Mouse (Mus musculus): ENCODE data around the gene Camk2n1. TPM values are rescaled to one million over a fixed set of nuclear protein-coding genes. Genes with fewer than 3 reads are reported as not detected.
A peak's percentile ranks its signal among the peaks of the same experiment; 100 is the strongest.

The Camk2n1 gene
- polyA plus RNA-seq, 1 experiment from 2014 or later: 17.2 TPM

DNA sequence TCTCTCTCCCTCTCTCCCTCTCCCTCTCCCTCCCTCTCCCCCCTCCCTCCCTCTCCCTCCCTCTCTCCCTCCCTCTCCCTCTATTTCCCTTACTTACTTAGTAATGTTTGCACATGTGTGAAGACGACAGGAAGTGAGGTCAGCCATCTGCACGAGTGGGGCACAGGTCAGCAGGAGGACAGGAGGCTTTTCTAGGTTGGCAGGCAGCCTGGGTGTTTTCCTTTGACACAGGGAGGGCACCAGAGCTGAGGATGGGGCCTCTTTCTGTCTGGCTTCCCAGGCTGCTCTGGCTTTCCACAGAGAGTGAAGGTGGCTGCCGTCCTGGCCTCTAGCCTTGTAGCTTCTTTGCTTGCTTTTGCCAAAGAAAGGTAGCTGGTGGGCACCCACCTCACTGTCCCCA lies 14.1 kb upstream of the Camk2n1 start:
- ATAC-seq (ENCODE audit: low FRiP score) (no peak), DNase-seq (ENCODE audit: low spot score) (no peak)
- H3K4me2 ChIP-seq (replicated peaks): no peak overlapping the region
- no peak overlapping the region for H3K4me3 ChIP-seq (replicated peaks; ENCODE audit: low read length)
- no peaks in the 10 kb centered on the region for H3K27me3 ChIP-seq (ENCODE audit: control insufficient read depth, insufficient read depth, low read length)
- H3K4me1 ChIP-seq (replicated peaks; ENCODE audit: control insufficient read depth, insufficient read depth, low read length): peaks cover 7% of the 10 kb centered on the region
- no peaks in the 10 kb centered on the region for H3K9me3 ChIP-seq (ENCODE audit: control insufficient read depth, low read length)
- WGBS: 81% methylated on average over 3 of the region's 3 CpGs
- no peak overlapping the region for H3K9ac ChIP-seq
- peaks cover 74% of the 10 kb centered on the region for H3K36me3 ChIP-seq (replicated peaks; ENCODE audit: control insufficient read depth, insufficient read depth)
- H3K27ac ChIP-seq: no peak overlapping the region

DNA sequence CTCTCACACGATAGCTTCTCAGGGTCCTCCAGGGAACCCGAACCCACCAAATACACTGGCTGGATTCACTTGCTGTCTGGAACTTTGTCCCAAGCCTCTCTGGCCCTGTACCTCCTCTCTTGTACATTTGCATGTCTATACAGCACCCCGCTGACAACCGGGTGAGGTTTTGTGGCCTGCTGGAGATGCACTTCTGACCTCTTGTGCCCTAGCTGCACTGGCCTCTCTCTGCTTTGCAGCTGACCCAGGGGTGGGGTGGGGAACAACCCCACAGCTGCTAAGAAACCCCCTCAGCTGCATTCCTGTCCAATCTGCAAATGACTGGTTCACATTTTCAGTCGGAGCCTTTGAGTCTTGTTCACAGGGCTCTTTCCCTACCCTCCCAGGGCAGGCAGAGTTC lies 9.2 kb upstream of the Camk2n1 start:
- peaks cover 36% of the 10 kb centered on the region for H3K36me3 ChIP-seq (replicated peaks; ENCODE audit: control insufficient read depth, insufficient read depth)
- H3K9me3 ChIP-seq (ENCODE audit: control insufficient read depth, low read length): no peaks in the 10 kb centered on the region
- peaks cover 21% of the 10 kb centered on the region for H3K4me1 ChIP-seq (replicated peaks; ENCODE audit: control insufficient read depth, insufficient read depth, low read length)
- 5% methylated on average over 5 of the region's 5 CpGs for WGBS
- no peak overlapping the region for H3K27ac ChIP-seq
- no peak overlapping the region for H3K4me3 ChIP-seq (replicated peaks; ENCODE audit: low read length)
- H3K9ac ChIP-seq: no peak overlapping the region
- H3K27me3 ChIP-seq (ENCODE audit: control insufficient read depth, insufficient read depth, low read length): no peaks in the 10 kb centered on the region
- H3K4me2 ChIP-seq (replicated peaks): no peak overlapping the region
- DNase-seq (ENCODE audit: low spot score) (no peak), ATAC-seq (ENCODE audit: low FRiP score) (no peak)

DNA sequence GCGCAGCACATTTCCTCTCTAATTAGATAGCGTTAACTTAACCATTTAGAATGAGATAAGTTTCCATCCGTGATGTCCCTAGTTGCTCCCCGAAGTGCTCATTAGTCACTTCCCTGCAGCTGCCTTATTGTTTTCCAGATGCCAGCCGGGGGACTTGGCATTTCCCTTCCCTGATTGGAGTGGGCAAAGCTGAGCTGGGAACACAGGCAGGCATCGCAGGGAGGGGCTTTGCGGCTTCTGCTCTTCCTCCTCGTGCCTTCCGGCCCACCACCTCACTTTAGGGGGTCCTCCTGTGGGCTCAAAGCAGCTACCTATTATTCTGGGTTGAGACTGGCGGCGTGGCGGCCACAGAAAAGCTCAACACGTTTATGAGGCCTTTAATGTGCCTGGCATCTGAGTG lies 7.1 kb upstream of the Camk2n1 start:
- Histone ChIP-seq H3K36me3 (replicated peaks; ENCODE audit: control insufficient read depth, insufficient read depth) (peaks cover 16% of the 10 kb centered on the region; the same call in 1 of the 2 replicates), H3K9me3 (ENCODE audit: control insufficient read depth, low read length) (no peaks in the 10 kb centered on the region), H3K27ac (peak overlapping the region; percentile 84), H3K4me1 (replicated peaks; ENCODE audit: control insufficient read depth, insufficient read depth, low read length) (peaks cover 21% of the 10 kb centered on the region), H3K4me3 (replicated peaks; ENCODE audit: low read length) (no peak overlapping the region), H3K27me3 (ENCODE audit: control insufficient read depth, insufficient read depth, low read length) (no peaks in the 10 kb centered on the region), H3K4me2 (replicated peaks) (peak overlapping the region; percentile 28; the same call in 1 of the 2 replicates), H3K9ac (peak overlapping the region; percentile 49)
- peak; percentile 62 for ATAC-seq (ENCODE audit: low FRiP score)
- WGBS: 15% methylated on average over 13 of the region's 13 CpGs
- DNase-seq (ENCODE audit: low spot score): peak; percentile 47

DNA sequence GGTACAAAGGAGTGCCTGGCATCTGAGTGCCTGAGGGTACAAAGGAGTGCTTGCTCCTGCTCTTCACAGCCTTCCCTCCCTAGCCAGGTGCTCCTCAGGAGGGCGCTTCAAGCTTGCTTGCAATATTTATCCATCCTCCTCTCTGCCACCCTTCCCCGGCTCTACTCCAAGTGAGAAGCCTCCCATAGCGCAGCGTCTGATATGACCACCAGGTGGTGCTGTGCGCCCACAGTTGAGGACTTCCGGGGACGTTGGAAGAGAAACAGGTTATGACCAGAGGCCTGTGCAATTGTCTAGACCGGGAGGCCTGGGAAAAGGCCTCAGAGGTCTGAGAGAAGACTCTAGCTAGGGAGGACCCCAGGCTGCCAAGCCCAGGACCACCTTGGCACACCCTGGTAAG lies 6.7 kb upstream of the Camk2n1 start:
- under 1% methylated on average over 8 of the region's 8 CpGs for WGBS
- peak overlapping the region; percentile 84 for H3K27ac ChIP-seq
- no peak overlapping the region for H3K4me3 ChIP-seq (replicated peaks; ENCODE audit: low read length)
- peaks cover 12% of the 10 kb centered on the region; the same call in 1 of the 2 replicates for H3K36me3 ChIP-seq (replicated peaks; ENCODE audit: control insufficient read depth, insufficient read depth)
- peaks cover 21% of the 10 kb centered on the region for H3K4me1 ChIP-seq (replicated peaks; ENCODE audit: control insufficient read depth, insufficient read depth, low read length)
- H3K4me2 ChIP-seq (replicated peaks): peak overlapping the region; percentile 28; the same call in 1 of the 2 replicates
- H3K9me3 ChIP-seq (ENCODE audit: control insufficient read depth, low read length): no peaks in the 10 kb centered on the region
- DNase-seq (ENCODE audit: low spot score): peak; percentile 98
- ATAC-seq (ENCODE audit: low FRiP score): peak; percentile 88
- H3K9ac ChIP-seq: peak overlapping the region; percentile 49
- H3K27me3 ChIP-seq (ENCODE audit: control insufficient read depth, insufficient read depth, low read length): no peaks in the 10 kb centered on the region

DNA sequence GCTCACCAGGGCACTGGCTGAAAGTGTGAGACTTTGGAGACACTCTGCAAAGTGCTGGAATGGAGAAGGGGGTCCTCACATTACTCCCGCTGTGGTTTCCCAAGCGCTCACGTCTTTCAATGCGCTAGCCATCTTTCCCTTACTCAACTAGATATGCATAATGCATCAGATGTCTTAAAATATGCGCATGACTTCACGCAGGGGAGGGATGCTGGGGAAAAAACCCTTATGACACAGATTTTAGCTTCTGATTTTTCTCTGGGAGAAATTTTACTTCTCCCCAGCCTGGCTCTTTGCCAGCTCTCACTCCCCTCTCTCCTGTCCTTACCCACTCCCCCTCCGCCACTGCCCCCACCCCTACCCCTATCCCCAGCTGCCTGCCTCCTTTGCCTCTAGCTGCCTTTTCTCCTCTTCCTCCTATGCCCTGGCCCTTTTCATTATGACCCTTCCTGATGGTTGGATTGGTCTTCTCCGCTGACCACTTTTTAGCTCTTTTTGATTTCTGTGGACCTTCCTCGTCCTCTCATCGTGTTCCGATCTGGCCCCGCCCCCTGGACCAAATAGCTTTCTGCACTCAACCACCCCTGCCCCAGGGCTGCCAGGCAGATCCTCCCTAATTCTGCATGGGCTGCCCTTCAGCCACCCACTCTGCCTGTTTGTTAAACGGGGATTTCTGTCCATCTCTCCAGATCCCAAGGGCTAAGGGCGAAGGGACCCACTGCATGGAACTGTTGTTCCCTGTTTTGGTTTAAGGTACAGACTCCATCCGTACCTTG lies 6.1 kb upstream of the Camk2n1 start:
- H3K4me1 ChIP-seq (replicated peaks; ENCODE audit: control insufficient read depth, insufficient read depth, low read length): peaks cover 21% of the 10 kb centered on the region
- H3K27me3 ChIP-seq (ENCODE audit: control insufficient read depth, insufficient read depth, low read length): no peaks in the 10 kb centered on the region
- peak overlapping the region; percentile 49; the same call in 1 of the 2 replicates for H3K27ac ChIP-seq
- H3K9ac ChIP-seq: 0 out of 2 replicates have a peak overlapping the region, but pooled peaks have one; percentile 17
- DNase-seq (ENCODE audit: low spot score) (peak; percentile 34), ATAC-seq (ENCODE audit: low FRiP score) (peak; percentile 25; the same call in 1 of the 2 replicates)
- 0 out of 2 replicates have a peak, but pooled peaks cover 6% of the 10 kb centered on the region for H3K36me3 ChIP-seq (replicated peaks; ENCODE audit: control insufficient read depth, insufficient read depth)
- no peak overlapping the region for H3K4me2 ChIP-seq (replicated peaks)
- 26% methylated on average over 15 of the region's 15 CpGs for WGBS
- H3K4me3 ChIP-seq (replicated peaks; ENCODE audit: low read length): no peak overlapping the region
- H3K9me3 ChIP-seq (ENCODE audit: control insufficient read depth, low read length): no peaks in the 10 kb centered on the region

DNA sequence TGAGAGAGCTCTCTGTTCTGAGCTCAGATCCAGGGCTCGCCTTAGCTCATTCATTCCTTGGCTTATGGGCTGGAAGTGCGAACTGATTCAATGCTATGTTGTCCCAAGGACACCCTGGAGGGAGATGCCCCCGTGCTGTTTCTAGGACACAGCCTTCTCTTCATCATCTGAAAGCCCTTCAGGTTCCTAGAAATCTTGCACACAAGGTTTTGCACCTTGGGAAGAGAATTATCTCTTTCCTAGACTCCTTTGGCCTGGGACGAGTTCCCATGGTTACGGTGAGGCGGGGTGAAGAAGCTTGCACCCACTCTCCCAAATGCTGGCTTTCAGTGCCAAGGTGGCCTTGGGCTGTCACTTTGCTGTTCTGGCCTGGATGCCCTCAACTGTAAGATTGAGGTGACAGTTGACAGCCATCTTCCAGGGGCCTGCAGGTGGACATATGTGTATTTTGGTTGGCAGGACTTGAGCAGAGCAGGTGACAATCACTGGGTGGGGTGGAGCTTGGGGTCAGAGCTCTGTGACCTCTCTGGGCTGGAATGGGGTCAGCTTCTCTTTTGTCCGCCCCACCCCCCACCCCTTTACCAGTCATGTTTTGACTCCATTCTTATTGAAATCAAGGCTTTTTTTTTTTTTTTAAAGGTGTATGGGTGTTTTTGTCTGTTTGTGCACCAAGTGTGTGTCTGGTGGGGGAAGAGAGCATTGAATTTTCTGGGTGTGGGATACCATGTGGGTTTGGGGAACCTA lies 5.1 kb upstream of the Camk2n1 start:
- H3K9me3 ChIP-seq (ENCODE audit: control insufficient read depth, low read length): no peaks in the 10 kb centered on the region
- no peak overlapping the region for H3K4me3 ChIP-seq (replicated peaks; ENCODE audit: low read length)
- peaks cover 29% of the 10 kb centered on the region for H3K4me1 ChIP-seq (replicated peaks; ENCODE audit: control insufficient read depth, insufficient read depth, low read length)
- ATAC-seq (ENCODE audit: low FRiP score) (no peak), DNase-seq (ENCODE audit: low spot score) (peak; percentile 23)
- 36% methylated on average over 7 of the region's 7 CpGs for WGBS
- H3K36me3 ChIP-seq (replicated peaks; ENCODE audit: control insufficient read depth, insufficient read depth): no peaks in the 10 kb centered on the region
- no peaks in the 10 kb centered on the region for H3K27me3 ChIP-seq (ENCODE audit: control insufficient read depth, insufficient read depth, low read length)
- no peak overlapping the region for H3K4me2 ChIP-seq (replicated peaks)
- H3K27ac ChIP-seq: no peak overlapping the region
- H3K9ac ChIP-seq: no peak overlapping the region

DNA sequence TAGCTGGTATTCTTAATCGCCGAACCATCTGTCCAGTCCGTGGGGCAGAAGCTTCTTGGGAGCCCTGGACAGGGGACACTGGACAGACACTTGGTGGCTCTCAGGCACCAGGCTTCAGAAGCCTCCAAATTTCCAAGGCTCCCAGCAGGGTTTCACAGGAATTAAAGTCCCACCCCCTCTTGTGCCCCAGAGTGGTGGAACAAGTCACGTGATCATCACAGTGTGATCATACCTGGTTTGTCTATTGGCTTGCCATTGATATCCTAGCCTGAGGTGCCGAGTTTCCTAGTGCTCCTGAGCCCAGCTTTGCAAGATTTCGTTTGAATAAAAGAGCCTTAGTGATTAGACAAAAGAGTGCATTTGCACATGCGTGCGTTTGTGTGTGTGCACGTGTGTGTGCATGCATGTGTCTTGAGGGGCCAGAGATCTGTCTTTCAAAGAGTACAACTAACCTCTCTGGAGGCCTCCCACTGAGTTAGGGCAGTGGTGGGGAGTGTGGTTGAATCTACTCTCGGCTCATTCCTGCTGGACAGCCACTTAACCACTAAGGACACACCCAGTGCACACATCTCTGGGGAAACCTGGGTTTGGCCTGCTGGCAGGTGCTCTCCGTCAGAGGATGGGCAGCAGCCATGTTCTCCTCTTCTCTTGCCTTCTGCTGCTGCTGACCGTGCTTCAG lies 4.3 kb upstream of the Camk2n1 start:
- H3K4me2 ChIP-seq (replicated peaks): no peak overlapping the region
- no peak overlapping the region for H3K4me3 ChIP-seq (replicated peaks; ENCODE audit: low read length)
- 43% methylated on average over 12 of the region's 12 CpGs for WGBS

DNA sequence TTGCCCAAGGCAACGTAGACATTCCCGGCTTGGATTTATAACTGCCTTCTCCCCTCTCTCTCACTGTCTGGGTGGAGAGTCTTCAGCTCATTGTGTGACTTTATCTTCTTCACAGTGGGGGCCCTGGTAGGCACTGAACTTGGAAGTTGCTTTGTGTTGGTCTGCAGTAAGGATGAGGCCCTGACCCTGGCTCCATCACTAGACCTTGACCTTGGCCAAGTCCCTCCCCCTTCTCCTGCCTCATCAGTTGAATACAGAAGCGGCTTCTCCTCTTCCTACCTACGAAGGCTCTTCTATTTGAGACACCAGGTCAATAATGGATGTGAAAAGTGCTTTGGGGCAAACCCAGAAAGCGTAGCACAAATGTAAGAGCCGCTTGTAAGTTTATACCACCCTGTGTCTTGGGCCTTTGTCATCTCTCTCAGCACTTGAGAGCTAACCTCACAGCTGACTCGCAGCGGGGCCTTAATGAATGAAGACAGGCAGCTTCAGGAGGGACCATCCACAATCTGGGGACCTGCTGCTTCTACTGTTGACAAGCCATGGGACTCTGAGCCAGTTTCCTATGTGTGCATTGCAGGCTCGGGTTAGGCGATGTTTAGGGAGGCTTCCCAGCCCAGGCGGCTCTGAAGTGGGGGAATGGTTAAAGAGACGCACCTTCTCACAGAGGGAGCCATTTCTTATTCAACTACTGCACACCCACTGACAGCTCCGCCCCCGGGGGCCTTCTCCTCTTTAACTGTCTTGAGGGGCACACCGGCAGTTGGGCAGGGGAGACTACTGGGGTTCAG lies 1.6 kb upstream of the Camk2n1 start:
- Histone ChIP-seq H3K9ac (no peak overlapping the region), H3K4me2 (replicated peaks) (no peak overlapping the region), H3K27ac (no peak overlapping the region), H3K4me1 (replicated peaks; ENCODE audit: control insufficient read depth, insufficient read depth, low read length) (peaks cover 31% of the 10 kb centered on the region), H3K4me3 (replicated peaks; ENCODE audit: low read length) (no peak overlapping the region), H3K27me3 (ENCODE audit: control insufficient read depth, insufficient read depth, low read length) (no peaks in the 10 kb centered on the region), H3K9me3 (ENCODE audit: control insufficient read depth, low read length) (no peaks in the 10 kb centered on the region), H3K36me3 (replicated peaks; ENCODE audit: control insufficient read depth, insufficient read depth) (no peaks in the 10 kb centered on the region)
- no peak for DNase-seq (ENCODE audit: low spot score)
- WGBS: 26% methylated on average over 15 of the region's 15 CpGs
- no peak for ATAC-seq (ENCODE audit: low FRiP score)

More for the DNA sequence above, 4.3 kb upstream of the Camk2n1 start:
- DNase-seq (ENCODE audit: low spot score): peak; percentile 20
- Histone ChIP-seq H3K27ac (no peak overlapping the region), H3K4me1 (replicated peaks; ENCODE audit: control insufficient read depth, insufficient read depth, low read length) (peaks cover 29% of the 10 kb centered on the region), H3K36me3 (replicated peaks; ENCODE audit: control insufficient read depth, insufficient read depth) (no peaks in the 10 kb centered on the region), H3K9ac (no peak overlapping the region), H3K27me3 (ENCODE audit: control insufficient read depth, insufficient read depth, low read length) (no peaks in the 10 kb centered on the region), H3K9me3 (ENCODE audit: control insufficient read depth, low read length) (no peaks in the 10 kb centered on the region)
- no peak for ATAC-seq (ENCODE audit: low FRiP score)

All from hindbrain, embryonic 14.5 days (tissue).